Mouse (Mus musculus): ENCODE measurements around the gene Slc25a30. TPM values are rescaled to one million over a fixed set of nuclear protein-coding genes. Genes with fewer than 3 reads are reported as not detected.
"Not testable (repeated sequence)": the region's sequence is repeated elsewhere in the genome, so short reads cannot be mapped to it uniquely, and the experiment has no call there.

Slc25a30 gene
- total RNA-seq, 2 experiments from 2014 or later: 12.8 to 14.3 TPM

DNA sequence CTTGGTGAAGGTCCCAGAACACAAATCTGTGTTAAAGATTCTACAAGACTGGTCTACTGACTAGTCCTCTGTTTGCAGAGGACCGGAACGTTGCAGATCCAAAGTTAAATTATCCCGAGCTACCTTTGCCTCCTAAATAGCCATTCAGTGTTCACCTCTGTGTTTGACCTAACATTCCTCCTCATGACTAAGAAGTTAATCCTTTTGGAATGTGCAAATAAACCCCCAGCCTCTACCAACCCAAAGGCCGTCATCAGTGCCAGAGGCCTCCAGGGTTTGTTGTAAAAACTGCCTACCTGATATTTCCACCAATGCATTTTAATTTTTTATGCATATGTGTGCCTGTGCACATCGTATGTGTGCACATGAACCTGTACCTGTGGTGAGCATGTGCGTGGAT is 7.5 kb upstream of the Slc25a30 start:
- no peak for DNase-seq (ENCODE audit: low spot score in 2 of 2)

DNA sequence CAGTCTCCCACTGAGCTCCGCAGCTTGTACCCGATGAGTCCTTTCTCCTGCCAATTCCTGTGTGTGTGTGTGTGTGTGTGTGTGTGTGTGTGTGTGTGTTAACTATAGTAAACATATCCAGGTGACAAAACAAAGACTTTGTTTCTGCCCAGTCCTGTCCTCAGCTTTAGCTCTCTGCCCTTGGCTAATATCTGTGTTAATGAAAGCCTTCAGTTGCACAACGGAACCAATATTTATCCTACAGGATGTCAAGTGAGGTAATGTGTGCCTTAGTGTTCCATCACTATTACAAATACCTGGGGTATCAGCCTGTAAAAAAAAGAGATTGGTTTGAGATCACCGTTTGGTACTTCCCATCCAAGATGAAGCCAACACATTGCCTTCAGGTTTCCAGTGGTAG is 6.3 kb upstream of the Slc25a30 start:
- DNase-seq (ENCODE audit: low spot score in 2 of 2): no peak

GRCm38 (mm10) chr14:75791372-75791771 is 4.5 kb upstream of the Slc25a30 start:
- DNase-seq (ENCODE audit: low spot score in 2 of 2): no peak

- DNase-seq (ENCODE audit: low spot score in 2 of 2): no peak
Measured at GRCm38 (mm10) chr14:75790411-75790996, 3.7 kb upstream of the Slc25a30 start.

GRCm38 (mm10) chr14:75789291-75789690 is 2.5 kb upstream of the Slc25a30 start:
- no peak for DNase-seq (ENCODE audit: low spot score in 2 of 2)

DNA sequence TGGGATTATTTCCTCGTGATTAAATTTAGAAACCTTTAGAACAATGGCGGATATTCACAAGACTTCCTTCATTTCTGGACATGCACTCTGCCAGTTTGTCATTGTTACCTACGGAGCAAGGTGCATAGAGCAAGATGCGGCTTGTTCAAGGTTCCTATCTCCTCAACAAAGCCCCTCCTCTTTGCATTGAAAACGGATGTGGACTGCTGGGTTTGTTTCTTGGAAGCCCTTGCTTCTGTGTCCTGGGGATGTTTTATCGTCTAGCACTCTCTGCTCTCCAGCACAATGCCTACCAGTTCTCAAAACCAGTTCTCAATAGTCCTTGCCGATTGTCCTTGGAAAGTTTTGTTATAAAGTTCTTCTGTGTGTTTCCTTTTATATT is 948 bp upstream of the Slc25a30 start:
- no peak for DNase-seq (ENCODE audit: low spot score in 2 of 2)

DNA sequence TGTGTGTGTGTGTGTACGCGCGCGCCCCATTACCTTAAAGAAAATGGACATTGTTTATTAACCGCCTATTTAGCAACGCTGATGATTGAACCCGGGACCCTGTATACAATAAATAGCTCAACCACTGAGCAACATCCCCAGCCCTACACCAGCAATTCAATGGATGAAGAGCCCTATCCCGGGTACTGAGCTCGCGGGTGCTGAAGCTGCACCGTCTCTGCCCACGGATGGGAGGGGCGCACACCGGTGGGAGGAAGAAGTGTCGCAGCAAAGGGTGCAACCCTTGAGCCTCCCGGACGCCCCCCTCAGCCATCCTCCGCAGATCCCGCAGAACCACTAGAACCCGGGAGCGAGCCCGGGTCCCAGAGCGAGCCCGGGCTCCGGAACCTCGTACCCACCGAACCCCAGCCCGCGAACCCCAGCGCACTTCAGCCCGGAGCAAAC is 391 bp downstream of the Slc25a30 start:
- peak; percentile 10 to 52 for DNase-seq (ENCODE audit: low spot score in 2 of 2)

GRCm38 (mm10) chr14:75779913-75780312 is 6.9 kb downstream of the Slc25a30 start:
- no peak for DNase-seq (ENCODE audit: low spot score in 2 of 2)

DNA sequence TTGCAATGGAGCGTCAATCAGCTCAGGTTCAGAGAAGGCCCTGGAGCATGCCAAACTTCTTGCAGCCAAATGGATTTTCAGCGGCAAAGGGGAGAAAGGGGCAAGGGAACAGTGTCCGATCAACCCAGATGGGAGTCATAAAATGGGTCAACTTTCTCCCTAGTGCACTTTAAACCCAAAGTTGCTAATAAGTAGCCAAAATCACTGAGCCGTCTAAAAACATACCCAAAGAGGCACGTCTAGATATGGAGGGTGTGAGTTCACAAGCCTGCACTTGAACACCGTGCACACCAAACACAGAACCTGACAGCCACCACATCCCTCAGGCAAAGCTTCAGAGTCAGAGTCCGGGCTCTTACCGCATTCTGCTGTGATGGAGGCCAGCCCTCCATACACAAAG is 10.2 kb downstream of the Slc25a30 start:
- DNase-seq (ENCODE audit: low spot score in 2 of 2): no peak

DNA sequence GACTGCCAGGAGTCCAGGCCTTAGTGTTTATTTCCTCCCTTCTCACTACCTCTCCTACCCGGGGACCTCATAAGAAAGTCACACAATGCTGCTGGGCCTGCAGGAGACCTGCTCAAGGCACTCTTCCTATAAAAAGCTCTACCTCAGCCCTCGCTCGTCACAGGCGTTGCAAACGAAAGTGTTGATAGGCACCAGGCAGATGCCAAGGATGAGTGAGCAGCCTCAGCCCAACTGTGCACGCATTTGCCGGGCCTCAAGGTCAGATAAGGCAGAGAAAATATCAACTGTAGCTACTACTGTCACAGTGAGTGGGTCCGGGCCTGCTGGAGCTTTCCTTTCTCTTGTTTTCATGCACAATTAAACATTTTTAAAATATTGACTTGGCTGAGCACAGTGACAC is 13.4 kb downstream of the Slc25a30 start:
- DNase-seq (ENCODE audit: low spot score in 2 of 2): no peak

DNA sequence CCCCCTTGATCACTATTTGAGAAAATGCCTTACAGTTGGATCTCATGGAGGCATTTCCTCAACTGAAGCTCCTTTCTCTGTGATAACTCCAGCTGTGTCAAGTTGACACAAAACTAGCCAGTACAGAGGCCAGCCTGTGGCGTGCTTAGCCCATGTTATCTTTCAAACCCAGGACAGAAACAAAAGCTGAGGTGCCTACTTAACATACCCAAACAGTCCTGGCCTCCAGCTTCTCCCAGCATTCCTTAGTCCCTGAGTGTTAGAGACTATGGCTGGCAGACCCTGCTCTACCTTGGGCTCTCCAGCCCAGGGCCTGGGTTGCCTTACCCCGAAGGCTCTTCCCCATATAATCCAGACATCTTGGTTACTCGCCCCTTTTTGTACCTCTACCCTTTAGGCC is 14.4 kb downstream of the Slc25a30 start:
- DNase-seq (ENCODE audit: low spot score in 2 of 2): not testable (repeated sequence)

- peak in 1 of 2 experiments; percentile 77 for DNase-seq (ENCODE audit: low spot score in 2 of 2)
Measured at GRCm38 (mm10) chr14:75771101-75771501, 15.7 kb downstream of the Slc25a30 start.

DNA sequence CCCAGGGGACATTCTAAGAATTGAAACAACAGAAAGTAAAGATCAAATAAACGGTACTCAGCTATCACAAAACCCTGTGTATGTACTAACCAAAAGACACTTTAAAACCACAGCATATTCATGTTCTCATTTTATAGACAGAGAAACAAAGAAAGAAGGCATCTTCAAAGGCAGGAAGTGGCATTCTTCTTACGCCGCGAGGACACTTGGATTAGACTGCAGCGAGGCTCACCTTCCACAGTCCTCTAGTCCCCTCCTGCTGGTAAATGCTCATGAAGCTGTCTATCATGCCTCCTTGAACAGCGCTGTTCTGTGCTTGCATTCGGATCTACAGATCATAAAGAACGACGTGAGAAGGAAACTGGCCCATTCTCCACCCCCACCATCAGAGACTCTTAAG is 17.5 kb downstream of the Slc25a30 start:
- DNase-seq (ENCODE audit: low spot score in 2 of 2): no peak

GRCm38 (mm10) chr14:75768275-75768608 is 18.6 kb downstream of the Slc25a30 start:
- no peak for DNase-seq (ENCODE audit: low spot score in 2 of 2)

- DNase-seq (ENCODE audit: low spot score in 2 of 2): peak; percentile 38 to 89
Measured at GRCm38 (mm10) chr14:75767492-75768274, 19.2 kb downstream of the Slc25a30 start.

- peak in 1 of 2 experiments; percentile 72 for DNase-seq (ENCODE audit: low spot score in 2 of 2)
Measured at GRCm38 (mm10) chr14:75761028-75761805, 25.6 kb downstream of the Slc25a30 start.

DNA sequence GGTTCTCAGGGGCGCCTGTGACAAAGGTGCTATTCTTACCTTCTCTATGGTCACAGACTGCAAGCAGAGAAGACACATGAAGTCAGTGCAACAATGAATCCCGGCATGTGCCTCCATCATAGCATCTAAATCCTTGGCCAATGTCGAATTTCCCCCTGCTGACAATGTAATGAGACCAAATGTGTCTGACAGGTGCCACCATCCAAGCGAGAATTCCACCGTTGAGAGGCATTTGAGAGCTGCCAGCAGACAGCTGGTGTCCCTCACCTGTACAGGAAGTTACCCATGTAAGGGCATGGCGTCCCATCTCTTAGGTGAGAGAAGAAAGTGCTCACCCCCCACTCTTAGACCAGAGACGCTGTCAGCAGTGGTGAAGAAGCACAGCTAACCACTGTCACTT is 28.4 kb downstream of the Slc25a30 start:
- DNase-seq (ENCODE audit: low spot score in 2 of 2): no peak

DNA sequence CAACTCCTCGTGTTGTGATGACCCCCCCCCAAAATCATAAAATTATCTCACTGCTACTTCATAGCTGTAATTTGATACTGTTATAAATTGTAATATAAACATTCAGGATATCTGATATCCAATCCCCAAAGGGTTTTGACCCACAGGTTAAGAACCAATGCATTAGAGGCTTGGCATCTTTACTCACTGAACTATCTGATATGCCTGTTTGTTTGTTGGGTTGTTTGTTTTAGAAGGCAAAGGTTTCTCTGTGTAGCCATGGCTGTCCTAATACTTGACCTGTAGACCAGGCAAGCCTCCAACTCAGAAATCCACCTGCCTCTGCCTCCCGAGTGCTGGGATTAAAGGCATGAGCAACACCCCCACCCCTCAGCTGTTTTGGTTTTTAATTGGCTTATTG is 29.0 kb downstream of the Slc25a30 start:
- DNase-seq (ENCODE audit: low spot score in 2 of 2): no peak

GRCm38 (mm10) chr14:75756971-75757370 is 29.9 kb downstream of the Slc25a30 start:
- DNase-seq (ENCODE audit: low spot score in 2 of 2): no peak

GRCm38 (mm10) chr14:75753991-75754817 is 32.6 kb downstream of the Slc25a30 start, which contains the start of gene Cog3:
Cog3 (minus strand) TSS chr14:75754517.
- peak; percentile 96 to 98 for DNase-seq (ENCODE audit: low spot score in 2 of 2)

DNA sequence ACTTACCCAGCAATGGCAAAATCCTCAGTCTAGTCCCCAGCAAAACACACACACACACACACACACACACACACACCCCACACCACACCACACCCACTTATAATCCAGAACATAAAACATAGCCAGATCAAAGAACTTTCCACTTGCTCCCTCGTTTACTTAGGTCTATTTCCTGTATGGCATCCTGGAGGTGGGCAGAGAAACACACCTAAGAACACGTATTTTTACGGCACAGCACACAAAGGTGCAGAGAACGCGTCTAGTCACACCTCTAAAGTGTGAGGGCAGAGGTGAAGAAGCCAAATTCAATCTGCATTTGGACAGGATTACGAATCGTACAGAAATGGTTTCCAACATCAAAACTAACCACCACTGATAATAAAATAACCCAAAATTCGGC is 33.6 kb downstream of the Slc25a30 start:
- no peak for DNase-seq (ENCODE audit: low spot score in 2 of 2)
